ENCODE assay signal across 25 mouse cellular contexts in the genomic region with DNA sequence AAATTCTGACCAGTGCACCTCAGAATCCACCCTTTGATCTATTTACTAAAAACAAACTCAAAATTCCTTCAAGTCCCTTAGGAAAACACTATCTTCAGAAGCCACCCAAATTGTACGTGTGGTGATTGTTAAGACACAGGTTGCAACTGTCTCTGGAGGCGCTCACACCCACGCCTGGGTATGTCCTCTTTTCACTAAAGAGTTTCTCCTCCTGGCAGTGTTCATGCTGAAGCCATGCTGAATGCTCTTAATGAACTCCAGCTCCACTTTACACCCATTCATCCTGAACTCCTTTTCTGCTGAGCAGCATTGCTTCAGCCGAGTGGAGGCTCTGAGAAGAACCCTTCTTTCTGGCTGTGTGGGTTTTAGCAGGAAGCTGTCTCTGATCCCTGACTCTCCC. TPM values are rescaled to one million over a fixed set of nuclear protein-coding genes. Genes with fewer than 3 reads are reported as not detected.
DNase-seq lines count a peak whose midpoint lies in the region; ATAC-seq and TF ChIP-seq lines count a peak whose summit lies in the region.
"Had no signal": no experiment of that assay in that cellular context is flagged by ENCODE, and none has a peak within 500 bp of the region (broad histone marks: within the 10 kb centered on the region; RNA-seq: fewer than 3 reads in every experiment).

No protein-coding gene starts in this region.

- H3K27me3 ChIP-seq in forebrain, embryonic 10.5 days (ENCODE audit: poor library complexity, severe bottlenecking) = peaks cover 15% of the 10 kb centered on the region; the same call in 1 of the 2 replicates
- no peaks in the 10 kb centered on the region for H3K27me3 ChIP-seq in forebrain, embryonic 16.5 days (replicated peaks; ENCODE audit: control insufficient read depth, insufficient read depth, low read length)
- H3K27me3 ChIP-seq in midbrain, embryonic 10.5 days (ENCODE audit: low read depth, poor library complexity, severe bottlenecking) = no peaks in the 10 kb centered on the region; the same call in 1 of the 2 replicates
- H3K27me3 ChIP-seq in midbrain, postnatal 0 days (ENCODE audit: insufficient read depth, low read length) = no peaks in the 10 kb centered on the region
- H3K27me3 ChIP-seq: forebrain, embryonic 15.5 days; hindbrain, embryonic 15.5 days; limb, embryonic 12.5 days; liver, embryonic 15.5 days had no signal

- H3K4me2 ChIP-seq in forebrain, embryonic 16.5 days (ENCODE audit: low read length) = no peak overlapping the region
- H3K4me2 ChIP-seq in midbrain, postnatal 0 days (ENCODE audit: low read depth, low read length, poor library complexity, severe bottlenecking) = no peak overlapping the region
- H3K4me2 ChIP-seq: forebrain, embryonic 15.5 days; hindbrain, embryonic 15.5 days; liver, embryonic 15.5 days; lung, embryonic 14.5 days had no signal

- no peak overlapping the region for H3K4me3 ChIP-seq in forebrain, embryonic 10.5 days
- no peak overlapping the region for H3K4me3 ChIP-seq in forebrain, embryonic 16.5 days (replicated peaks; ENCODE audit: low read length)
- no peak overlapping the region for H3K4me3 ChIP-seq in midbrain, embryonic 10.5 days
- H3K4me3 ChIP-seq in midbrain, postnatal 0 days (ENCODE audit: low read depth, low read length) = no peak overlapping the region
- H3K4me3 ChIP-seq in embryonic fibroblast, embryonic 13.5 days (ENCODE audit: insufficient read depth, low read length) = no peak overlapping the region
- H3K4me3 ChIP-seq: forebrain, embryonic 15.5 days; hindbrain, embryonic 15.5 days; limb, embryonic 12.5 days; liver, embryonic 15.5 days had no signal

- no peak for ATAC-seq in forebrain, embryonic 16.5 days
- no peak for ATAC-seq in midbrain, postnatal 0 days (ENCODE audit: low FRiP score)
- ATAC-seq: forebrain, embryonic 15.5 days; inflammation-experienced regulatory T-cells, adult 6 months had no signal

- no peak for DNase-seq in forebrain, embryonic 10.5 days (ENCODE audit: extremely low spot score, low spot score)
- no peak for DNase-seq in midbrain, embryonic 10.5 days (ENCODE audit: low spot score)
- DNase-seq in midbrain, postnatal 0 days (ENCODE audit: low spot score) = no peak
- DNase-seq in 416B (ENCODE audit: low read depth) = peak; percentile 33
- DNase-seq in spleen, adult 18-20 months = no peak
- DNase-seq in spleen, adult 12 weeks (ENCODE audit: low spot score) = no peak
- DNase-seq: adrenal gland, postnatal 14 days; cerebellum, adult 11-12 months; cerebellum, adult 9-11 months; gastrocnemius, postnatal 10 days; heart, postnatal 14 days; kidney, adult 11 months; kidney, postnatal 14 days; layer of hippocampus, adult 9-11 months; lung, embryonic 14.5 days; lung, postnatal 14 days; thymus, adult 18-20 months; thymus, postnatal 25 days had no signal

- H3K4me1 ChIP-seq in forebrain, embryonic 10.5 days = peaks cover 86% of the 10 kb centered on the region
- H3K4me1 ChIP-seq in forebrain, embryonic 16.5 days (replicated peaks; ENCODE audit: control insufficient read depth, insufficient read depth, low read length) = peaks cover 58% of the 10 kb centered on the region
- H3K4me1 ChIP-seq in midbrain, embryonic 10.5 days = peaks cover 82% of the 10 kb centered on the region
- peaks cover 12% of the 10 kb centered on the region; the same call in 1 of the 2 replicates for H3K4me1 ChIP-seq in midbrain, postnatal 0 days (ENCODE audit: insufficient read depth, low read length)
- peaks cover 13% of the 10 kb centered on the region for H3K4me1 ChIP-seq in embryonic fibroblast, embryonic 13.5 days (ENCODE audit: control insufficient read depth, insufficient read depth, low read length)
- H3K4me1 ChIP-seq: liver, embryonic 15.5 days had no signal

- WGBS in forebrain, embryonic 10.5 days = 46% methylated on average over 4 of the region's 4 CpGs
- WGBS in forebrain, embryonic 16.5 days = 43% methylated on average over 4 of the region's 4 CpGs
- 56% methylated on average over 4 of the region's 4 CpGs for WGBS in midbrain, embryonic 10.5 days
- WGBS in midbrain, postnatal 0 days = 54% methylated on average over 4 of the region's 4 CpGs

- TF ChIP-seq POLR2A in embryonic fibroblast, embryonic 13.5 days (IDR thresholded peaks at IDR 0.05; ENCODE audit: low read depth, low read length) = no peak

- H3K9me3 ChIP-seq in forebrain, embryonic 10.5 days = no peaks in the 10 kb centered on the region
- H3K9me3 ChIP-seq in forebrain, embryonic 16.5 days (ENCODE audit: control insufficient read depth, low read length) = no peaks in the 10 kb centered on the region
- H3K9me3 ChIP-seq in midbrain, embryonic 10.5 days (replicated peaks) = no peaks in the 10 kb centered on the region
- no peaks in the 10 kb centered on the region for H3K9me3 ChIP-seq in midbrain, postnatal 0 days (ENCODE audit: low read length)
- H3K9me3 ChIP-seq: forebrain, embryonic 15.5 days; hindbrain, embryonic 15.5 days; limb, embryonic 12.5 days; liver, embryonic 15.5 days had no signal

- TF ChIP-seq CTCF in midbrain, postnatal 0 days (IDR thresholded peaks at IDR 0.05) = no peak
- TF ChIP-seq CTCF in embryonic fibroblast, embryonic 13.5 days (IDR thresholded peaks at IDR 0.05; ENCODE audit: borderline replicate concordance, insufficient read depth, low read length) = no peak

- peak overlapping the region; percentile 70 for H3K27ac ChIP-seq in forebrain, embryonic 10.5 days
- H3K27ac ChIP-seq in forebrain, embryonic 16.5 days (ENCODE audit: low read length) = no peak overlapping the region
- H3K27ac ChIP-seq in midbrain, embryonic 10.5 days (replicated peaks) = peak overlapping the region; percentile 46; the same call in 1 of the 2 replicates
- no peak overlapping the region for H3K27ac ChIP-seq in midbrain, postnatal 0 days (ENCODE audit: low read depth, low read length)
- peak overlapping the region; percentile 15; the same call in 1 of the 2 replicates for H3K27ac ChIP-seq in embryonic fibroblast, embryonic 13.5 days (ENCODE audit: insufficient read depth, low read length)
- H3K27ac ChIP-seq: hindbrain, embryonic 15.5 days; liver, embryonic 15.5 days had no signal

- no peak overlapping the region for H3K9ac ChIP-seq in forebrain, embryonic 16.5 days (replicated peaks; ENCODE audit: low read depth, low read length)
- H3K9ac ChIP-seq in midbrain, postnatal 0 days (replicated peaks; ENCODE audit: low read length, poor library complexity, severe bottlenecking) = no peak overlapping the region
- H3K9ac ChIP-seq: forebrain, embryonic 15.5 days; hindbrain, embryonic 15.5 days; limb, embryonic 12.5 days; liver, embryonic 15.5 days; lung, embryonic 14.5 days had no signal

- no peaks in the 10 kb centered on the region for H3K36me3 ChIP-seq in forebrain, embryonic 10.5 days (replicated peaks)
- H3K36me3 ChIP-seq in forebrain, embryonic 16.5 days (ENCODE audit: control insufficient read depth, insufficient read depth) = no peaks in the 10 kb centered on the region
- no peaks in the 10 kb centered on the region for H3K36me3 ChIP-seq in midbrain, embryonic 10.5 days
- no peaks in the 10 kb centered on the region for H3K36me3 ChIP-seq in midbrain, postnatal 0 days (ENCODE audit: insufficient read depth, low read length)
- H3K36me3 ChIP-seq: forebrain, embryonic 15.5 days; hindbrain, embryonic 15.5 days; limb, embryonic 12.5 days; liver, embryonic 15.5 days had no signal

RNA-seq across cellular contexts. Expression of a gene that starts 53.9 kb away (rescaled TPM):
- polyA plus RNA-seq in forebrain, embryonic 10.5 days (2016; fragmentation: Nextera tagmentation; extraction: Ambion mirVana) = 25.3 and 28.4 TPM in 2 replicates
- 48.6 and 62.6 TPM in 2 replicates for polyA plus RNA-seq in forebrain, embryonic 16.5 days (2015; fragmentation: Nextera tagmentation; extraction: Ambion mirVana)
- 14.5 and 16.5 TPM in 2 replicates for polyA plus RNA-seq in midbrain, embryonic 10.5 days (2016; fragmentation: Nextera tagmentation; extraction: Ambion mirVana)
- total RNA-seq in midbrain, postnatal 0 days (2014; rRNA removed) = 99.1 and 109 TPM in 2 replicates
- 37.3 and 46.5 TPM in 2 replicates for polyA plus RNA-seq in midbrain, postnatal 0 days (2015; fragmentation: Nextera tagmentation; extraction: Ambion mirVana)
- 22.5 and 22.6 TPM in 2 replicates for polyA plus RNA-seq in embryonic fibroblast, embryonic 13.5 days (2011; ENCODE audit: insufficient read length, low read depth, missing spikeins)

Comparison
In these comparisons a context has a peak if more than half of its experiments do, and no peak if none do; other contexts are left out.
1. H3K27ac ChIP-seq: peak in forebrain, embryonic 10.5 days (single experiment), midbrain, embryonic 10.5 days (single experiment) and embryonic fibroblast, embryonic 13.5 days (single experiment); none in forebrain, embryonic 16.5 days (single experiment) and midbrain, postnatal 0 days (single experiment).